Mouse (Mus musculus) embryonic facial prominence, embryonic 15.5 days (tissue): ENCODE results near the gene Map10. TPM values are rescaled to one million over a fixed set of nuclear protein-coding genes. Genes with fewer than 3 reads are reported as not detected.

Source experiments
- ATAC-seq: fragments of 200-750 bp; cut with Nextera tagmentation; 2 replicates; pipeline ENCODE4 v1.8.0; 2017; ENCODE audit warnings: low read depth, moderate TSS enrichment; ENCODE audit not compliant: insufficient number of reproducible peaks, low FRiP score, low TSS enrichment
- H3K27ac ChIP-seq: fragments of 300-500 bp; sonication (generic); replicated peaks from 2 replicates; pipeline ENCODE4 v1.5.1; 2015; ENCODE audit warnings: mild to moderate bottlenecking, inconsistent platforms
- H3K27me3 ChIP-seq: fragments of 300-500 bp; sonication (generic); 2 replicates; pipeline ENCODE4 v1.6.1; 2015; ENCODE audit warnings: inconsistent platforms
- H3K36me3 ChIP-seq: fragments of 300-500 bp; sonication (generic); 2 replicates; pipeline ENCODE4 v1.6.1; 2015; ENCODE audit warnings: mild to moderate bottlenecking, inconsistent platforms
- H3K4me1 ChIP-seq: fragments of 300-500 bp; sonication (generic); 2 replicates; pipeline ENCODE4 v1.6.1; 2015; ENCODE audit warnings: inconsistent platforms
- H3K4me2 ChIP-seq: fragments of 300-500 bp; sonication (generic); replicated peaks from 2 replicates; pipeline ENCODE4 v1.6.1; 2015; ENCODE audit warnings: mild to moderate bottlenecking, inconsistent platforms
- H3K4me3 ChIP-seq: fragments of 300-500 bp; sonication (generic); replicated peaks from 2 replicates; pipeline ENCODE4 v1.5.1; 2015; ENCODE audit warnings: mild to moderate bottlenecking, inconsistent platforms
- H3K9ac ChIP-seq: fragments of 300-500 bp; sonication (generic); 2 replicates; pipeline ENCODE4 v1.6.1; 2015; ENCODE audit warnings: inconsistent platforms
- H3K9me3 ChIP-seq: fragments of 300-500 bp; sonication (generic); replicated peaks from 2 replicates; pipeline ENCODE4 v1.6.1; 2016; ENCODE audit warnings: inconsistent platforms
- WGBS: fragments of 180-500 bp; shearing (Covaris S2); methylation state at CpG from one replicate; pipeline ENCODE4 v1.1.7; 2015; 5-methylcytosine and 5-hydroxymethylcytosine counted together
- polyA plus RNA-seq: library from polyadenylated mRNA; unstranded; fragments of >200 nt; fragmentation: Nextera tagmentation; extraction: Ambion mirVana; gene quantifications from 2 replicates; pipeline ENCODE4 v1.2.1, GENCODE M21; 2015

Map10 gene
- polyA plus RNA-seq, 1 experiment from 2014 or later = 6.9 TPM

GRCm38 (mm10) chr8:125692447-125692846, 22.8 kb downstream of the Map10 start:
- WGBS = 73% methylated on average over 5 of the region's 5 CpGs
- ATAC-seq = no peak
- H3K4me3 ChIP-seq = no peak overlapping the region

GRCm38 (mm10) chr8:125693197-125693596, 23.6 kb downstream of the Map10 start:
- H3K27ac ChIP-seq = no peak overlapping the region
- H3K9me3 ChIP-seq = no peaks in the 10 kb centered on the region
- H3K4me3 ChIP-seq = no peak overlapping the region
- H3K9ac ChIP-seq = no peak overlapping the region
- H3K36me3 ChIP-seq = no peaks in the 10 kb centered on the region
- H3K4me2 ChIP-seq = no peak overlapping the region
- ATAC-seq = no peak
- WGBS = 80% methylated on average over 3 of the region's 3 CpGs
- no peaks in the 10 kb centered on the region for H3K4me1 ChIP-seq
- H3K27me3 ChIP-seq = no peaks in the 10 kb centered on the region

More at GRCm38 (mm10) chr8:125692447-125692846, 22.8 kb downstream of the Map10 start:
- no peaks in the 10 kb centered on the region for H3K4me1 ChIP-seq
- no peak overlapping the region for H3K4me2 ChIP-seq
- H3K36me3 ChIP-seq = no peaks in the 10 kb centered on the region
- no peaks in the 10 kb centered on the region for H3K27me3 ChIP-seq
- no peaks in the 10 kb centered on the region for H3K9me3 ChIP-seq
- no peak overlapping the region for H3K27ac ChIP-seq
- no peak overlapping the region for H3K9ac ChIP-seq

- Histone ChIP-seq H3K27me3 (no peaks in the 10 kb centered on the region), H3K4me1 (no peaks in the 10 kb centered on the region), H3K4me2 (no peak overlapping the region), H3K9me3 (no peaks in the 10 kb centered on the region), H3K27ac (no peak overlapping the region), H3K9ac (no peak overlapping the region), H3K4me3 (no peak overlapping the region), H3K36me3 (no peaks in the 10 kb centered on the region)
- no peak for ATAC-seq
- WGBS = 73% methylated on average over 6 of the region's 6 CpGs
Observed at GRCm38 (mm10) chr8:125695951-125696350, 26.3 kb downstream of the Map10 start.

GRCm38 (mm10) chr8:125699391-125700025, 29.9 kb downstream of the Map10 start:
- Histone ChIP-seq H3K27ac (no peak overlapping the region), H3K36me3 (no peaks in the 10 kb centered on the region), H3K4me3 (no peak overlapping the region), H3K9me3 (no peaks in the 10 kb centered on the region), H3K4me2 (no peak overlapping the region), H3K4me1 (no peaks in the 10 kb centered on the region), H3K27me3 (no peaks in the 10 kb centered on the region), H3K9ac (no peak overlapping the region)
- WGBS = 84% methylated on average over 6 of the region's 6 CpGs
- no peak for ATAC-seq

- Histone ChIP-seq H3K36me3 (no peaks in the 10 kb centered on the region), H3K27ac (no peak overlapping the region), H3K4me3 (no peak overlapping the region), H3K9ac (no peak overlapping the region), H3K27me3 (no peaks in the 10 kb centered on the region), H3K4me1 (no peaks in the 10 kb centered on the region), H3K9me3 (no peaks in the 10 kb centered on the region), H3K4me2 (no peak overlapping the region)
- ATAC-seq = no peak
- WGBS = 66% methylated on average over 7 of the region's 7 CpGs
Observed at GRCm38 (mm10) chr8:125700407-125700806, 30.8 kb downstream of the Map10 start.

GRCm38 (mm10) chr8:125702868-125703473, 33.4 kb downstream of the Map10 start:
- Histone ChIP-seq H3K27ac (no peak overlapping the region), H3K4me3 (no peak overlapping the region), H3K9me3 (no peaks in the 10 kb centered on the region), H3K4me1 (no peaks in the 10 kb centered on the region), H3K9ac (no peak overlapping the region), H3K27me3 (no peaks in the 10 kb centered on the region), H3K36me3 (no peaks in the 10 kb centered on the region), H3K4me2 (no peak overlapping the region)
- WGBS = 74% methylated on average over 15 of the region's 15 CpGs
- no peak for ATAC-seq

GRCm38 (mm10) chr8:125704434-125704833, 34.8 kb downstream of the Map10 start:
- no peak for ATAC-seq
- H3K27ac ChIP-seq = no peak overlapping the region
- H3K4me2 ChIP-seq = no peak overlapping the region
- no peaks in the 10 kb centered on the region for H3K9me3 ChIP-seq
- no peaks in the 10 kb centered on the region for H3K4me1 ChIP-seq
- no peak overlapping the region for H3K9ac ChIP-seq
- no peaks in the 10 kb centered on the region for H3K27me3 ChIP-seq
- 83% methylated on average over 6 of the region's 6 CpGs for WGBS
- H3K36me3 ChIP-seq = no peaks in the 10 kb centered on the region
- no peak overlapping the region for H3K4me3 ChIP-seq

GRCm38 (mm10) chr8:125705816-125706215, 36.2 kb downstream of the Map10 start:
- Histone ChIP-seq H3K27ac (no peak overlapping the region), H3K9me3 (no peaks in the 10 kb centered on the region), H3K27me3 (no peaks in the 10 kb centered on the region), H3K4me3 (no peak overlapping the region), H3K4me1 (no peaks in the 10 kb centered on the region), H3K36me3 (no peaks in the 10 kb centered on the region), H3K9ac (no peak overlapping the region), H3K4me2 (no peak overlapping the region)
- ATAC-seq = no peak
- WGBS = 74% methylated on average over 7 of the region's 7 CpGs

GRCm38 (mm10) chr8:125709171-125709570, 39.6 kb downstream of the Map10 start:
- Histone ChIP-seq H3K36me3 (no peaks in the 10 kb centered on the region), H3K9me3 (no peaks in the 10 kb centered on the region), H3K27me3 (no peaks in the 10 kb centered on the region), H3K4me2 (no peak overlapping the region), H3K9ac (no peak overlapping the region), H3K4me1 (no peaks in the 10 kb centered on the region), H3K4me3 (no peak overlapping the region), H3K27ac (no peak overlapping the region)
- ATAC-seq = no peak
- WGBS = 87% methylated on average over 5 of the region's 5 CpGs

GRCm38 (mm10) chr8:125711514-125711913, 41.9 kb downstream of the Map10 start:
- H3K9me3 ChIP-seq = no peaks in the 10 kb centered on the region
- 81% methylated on average over 5 of the region's 5 CpGs for WGBS

GRCm38 (mm10) chr8:125716211-125716610, 46.6 kb downstream of the Map10 start:
- ATAC-seq = no peak
- Histone ChIP-seq H3K27ac (no peak overlapping the region), H3K9me3 (no peaks in the 10 kb centered on the region), H3K27me3 (no peaks in the 10 kb centered on the region), H3K4me2 (no peak overlapping the region), H3K9ac (no peak overlapping the region), H3K4me3 (no peak overlapping the region), H3K36me3 (no peaks in the 10 kb centered on the region), H3K4me1 (no peaks in the 10 kb centered on the region)
- WGBS = 36% methylated on average over 4 of the region's 4 CpGs

More at GRCm38 (mm10) chr8:125711514-125711913, 41.9 kb downstream of the Map10 start:
- H3K27ac ChIP-seq = no peak overlapping the region
- no peak overlapping the region for H3K4me2 ChIP-seq
- no peaks in the 10 kb centered on the region for H3K4me1 ChIP-seq
- H3K9ac ChIP-seq = no peak overlapping the region
- H3K4me3 ChIP-seq = no peak overlapping the region
- no peaks in the 10 kb centered on the region for H3K36me3 ChIP-seq
- ATAC-seq = no peak
- no peaks in the 10 kb centered on the region for H3K27me3 ChIP-seq

GRCm38 (mm10) chr8:125716613-125717012, 47.0 kb downstream of the Map10 start:
- no peaks in the 10 kb centered on the region for H3K27me3 ChIP-seq
- ATAC-seq = no peak
- no peak overlapping the region for H3K9ac ChIP-seq
- H3K4me3 ChIP-seq = no peak overlapping the region
- H3K27ac ChIP-seq = no peak overlapping the region
- H3K4me2 ChIP-seq = no peak overlapping the region
- H3K36me3 ChIP-seq = no peaks in the 10 kb centered on the region
- H3K4me1 ChIP-seq = no peaks in the 10 kb centered on the region
- H3K9me3 ChIP-seq = no peaks in the 10 kb centered on the region
- 45% methylated on average over 7 of the region's 7 CpGs for WGBS
